Mouse (Mus musculus) gastrocnemius, postnatal 36 days (tissue): ENCODE measurements around the gene B4galt7. TPM values are rescaled to one million over a fixed set of nuclear protein-coding genes. Genes with fewer than 3 reads are reported as not detected.
"Not testable (repeated sequence)": the region's sequence is repeated elsewhere in the genome, so short reads cannot be mapped to it uniquely, and the experiment has no call there.

ENCODE experiments used
- DNase-seq, 2 experiments: peaks; one replicate each; pipeline ENCODE4 v3.0.0; 2022
- intact Hi-C: fragments of 180-260 bp; cut with DNase I; formaldehyde crosslinking; loops from one replicate; pipeline ENCODE4 v1.15.1; 2025
- long read RNA-seq, 2 experiments: library from polyadenylated mRNA; stranded (forward); transcript quantifications; one replicate each; pipeline ENCODE4 v2.0.0; 2021
- total RNA-seq, 2 experiments: library from RNA; stranded (reverse); gene quantifications; 2 replicates each; pipeline ENCODE4 v1.2.3; 2021

The B4galt7 gene
- 1 to 10 TPM; 4.3 to 6.5 TPM for total RNA-seq
- long read RNA-seq, experiment 1, partial matches to known transcripts: 0 of 6 reads
- long read RNA-seq, experiment 1, other reads (novel, unspliced or antisense): 3 of 6 reads
- long read RNA-seq, experiment 2, partial matches to known transcripts: 0 of 13 reads
- long read RNA-seq, experiment 2, other reads (novel, unspliced or antisense): 10 of 13 reads

GRCm38 (mm10) chr13:55599566-55600540, at the start of gene B4galt7:
Gene B4galt7, plus strand, starts transcription at chr13:55599896.
- intact Hi-C loops: loop anchor here (5.0 kb wide), 1 partner anchor 127 kb away; the partner anchor contains the start of gene Pcbd2
- DNase-seq: peak; percentile 82 to 87

DNA sequence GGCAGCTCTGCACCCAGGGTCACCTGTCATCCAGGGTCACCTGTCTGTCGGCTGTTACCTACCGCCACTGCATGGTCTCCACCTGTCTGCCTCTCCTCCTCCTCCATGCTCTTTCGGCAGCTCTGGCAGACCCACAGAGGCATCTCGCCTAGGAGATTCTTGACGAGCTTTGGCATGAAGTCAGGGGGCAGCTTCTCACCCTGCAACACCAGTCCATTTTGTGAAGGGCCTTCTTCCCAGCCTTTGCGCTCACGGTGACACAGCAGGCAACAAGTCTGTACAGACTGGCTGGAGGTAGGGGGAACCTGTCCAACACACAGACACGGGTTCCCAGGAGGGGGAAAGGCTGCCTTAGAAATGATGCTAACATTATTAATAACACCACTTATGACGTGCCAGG, 43.8 kb upstream of the B4galt7 start:
- intact Hi-C loops: no loop called here
- DNase-seq: no peak

DNA sequence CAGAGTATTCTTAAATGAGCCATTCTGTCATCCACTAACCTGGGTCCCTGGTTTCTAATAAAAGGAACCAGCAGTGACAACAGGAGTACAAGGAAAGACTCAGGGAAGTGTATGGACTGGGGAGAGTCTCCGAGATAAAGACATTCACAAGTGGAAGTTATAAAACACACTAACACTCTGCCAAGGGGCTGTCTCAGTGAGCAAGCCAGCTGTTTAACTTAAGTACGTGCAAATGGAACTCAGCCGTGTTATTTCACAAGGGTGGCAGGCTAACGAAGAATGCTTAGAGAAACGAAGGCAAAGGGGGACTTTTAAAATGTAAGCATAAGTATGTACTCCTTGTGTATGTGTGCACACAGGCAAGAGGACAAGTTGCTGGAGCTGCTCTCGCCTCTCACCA, 42.2 kb upstream of the B4galt7 start:
- intact Hi-C loops: no loop called here
- DNase-seq: no peak

DNA sequence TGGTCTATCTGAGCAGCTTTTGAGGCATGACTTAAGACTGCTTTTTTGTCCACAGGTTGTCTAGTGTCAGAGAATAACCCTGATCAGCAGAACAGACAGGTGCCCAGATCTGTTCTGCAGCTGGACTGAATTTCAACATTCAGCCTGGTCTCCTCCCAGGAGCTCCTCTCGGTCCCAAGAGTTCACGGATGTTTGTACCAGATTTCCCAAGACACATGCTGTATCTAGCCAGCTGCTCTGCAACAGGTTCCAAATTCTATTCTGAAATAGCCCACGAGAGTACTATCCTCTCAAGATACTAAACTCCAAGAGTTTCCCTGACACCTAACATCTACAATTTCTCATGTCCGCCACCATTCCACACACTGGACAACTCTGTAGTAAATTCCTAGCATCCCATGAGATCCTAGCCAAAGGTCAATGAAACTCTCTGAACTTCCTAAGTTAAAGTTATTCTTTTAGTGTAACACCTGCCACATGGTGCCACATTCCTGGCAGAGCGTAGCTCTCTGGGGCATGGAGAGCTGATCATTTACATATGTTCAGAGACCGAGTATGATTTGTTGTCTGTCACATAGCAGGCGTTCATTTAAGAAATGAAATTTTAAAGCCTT, 36.3 kb upstream of the B4galt7 start:
- no peak for DNase-seq
- intact Hi-C loops: no loop called here

- intact Hi-C loops: no loop called here
- no peak for DNase-seq
Measured at GRCm38 (mm10) chr13:55567001-55567400, 32.7 kb upstream of the B4galt7 start.

- intact Hi-C loops: no loop called here
- DNase-seq: no peak
Measured at GRCm38 (mm10) chr13:55567949-55568348, 31.7 kb upstream of the B4galt7 start.

GRCm38 (mm10) chr13:55568524-55568923, 31.2 kb upstream of the B4galt7 start:
- DNase-seq, intact Hi-C loops: not testable (repeated sequence)

- intact Hi-C loops: no loop called here
- DNase-seq: no peak
Measured at GRCm38 (mm10) chr13:55569726-55570285, 29.9 kb upstream of the B4galt7 start.

DNA sequence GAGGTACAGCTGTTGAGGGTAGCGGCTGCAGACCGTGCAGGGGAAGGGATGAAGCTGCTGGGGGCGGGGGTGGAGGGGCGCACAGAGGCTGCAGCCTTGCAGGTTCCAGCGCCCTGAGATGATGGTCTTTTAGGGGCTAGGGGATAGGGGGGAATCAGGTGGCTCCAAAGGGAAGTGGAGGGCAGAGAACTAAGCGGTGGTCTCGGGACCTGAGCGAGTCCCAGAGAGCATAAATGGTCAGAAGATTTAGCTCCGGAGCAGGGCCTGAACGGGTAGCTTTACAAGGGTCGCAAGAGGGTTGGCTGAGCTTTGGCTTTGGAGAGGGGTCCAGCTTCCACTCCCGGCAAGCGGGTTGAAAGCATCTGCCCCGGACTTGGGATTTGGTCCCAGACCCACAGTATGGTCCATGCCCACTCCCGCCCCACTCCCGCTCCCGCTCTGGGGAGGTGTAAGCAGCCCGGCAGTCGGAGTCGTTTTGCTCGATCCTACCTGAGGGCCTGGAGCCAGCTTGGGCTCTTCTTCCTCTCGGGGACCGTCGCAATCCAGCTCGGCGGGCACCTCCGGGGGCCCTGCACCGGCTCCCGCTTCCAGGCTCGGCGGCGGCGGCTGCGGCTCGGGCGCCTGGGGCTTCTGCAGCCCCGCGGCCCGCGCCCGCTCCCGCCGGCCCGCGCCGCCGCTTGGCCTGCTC, 29.3 kb upstream of the B4galt7 start:
- peak in 1 of 2 experiments; percentile 40 for DNase-seq
- intact Hi-C loops: no loop called here

GRCm38 (mm10) chr13:55571027-55571751, 28.5 kb upstream of the B4galt7 start, which contains the start of gene Fam193b:
Gene Fam193b, minus strand, starts transcription at chr13:55571120.
- intact Hi-C loops: no loop called here
- DNase-seq: peak; percentile 92 to 94

GRCm38 (mm10) chr13:55571977-55572376, 27.7 kb upstream of the B4galt7 start:
- DNase-seq: no peak
- intact Hi-C loops: no loop called here

DNA sequence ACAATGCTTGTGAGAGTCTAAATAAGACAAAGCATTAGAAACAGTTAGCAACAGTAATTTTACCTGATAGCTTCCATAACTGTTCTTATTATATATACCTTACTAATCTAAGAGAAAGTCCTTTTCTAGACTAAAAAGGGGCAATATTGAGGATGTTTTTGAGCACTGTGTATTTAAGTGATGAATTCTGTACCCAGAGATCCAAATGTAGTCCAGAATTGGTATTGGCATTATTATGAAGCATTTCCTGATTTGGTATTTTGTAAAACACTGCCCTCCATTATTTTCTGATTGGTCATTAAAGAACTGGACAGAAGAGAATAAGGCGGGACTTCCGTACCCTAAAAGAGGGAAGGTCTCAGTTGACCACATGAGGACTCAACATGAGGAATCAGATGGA, 26.3 kb upstream of the B4galt7 start, which contains the start of gene Tmed9:
Gene Tmed9, plus strand, starts transcription at position 301 of the 400 bp plus-strand sequence.
- intact Hi-C loops: no loop called here
- DNase-seq: no peak

DNA sequence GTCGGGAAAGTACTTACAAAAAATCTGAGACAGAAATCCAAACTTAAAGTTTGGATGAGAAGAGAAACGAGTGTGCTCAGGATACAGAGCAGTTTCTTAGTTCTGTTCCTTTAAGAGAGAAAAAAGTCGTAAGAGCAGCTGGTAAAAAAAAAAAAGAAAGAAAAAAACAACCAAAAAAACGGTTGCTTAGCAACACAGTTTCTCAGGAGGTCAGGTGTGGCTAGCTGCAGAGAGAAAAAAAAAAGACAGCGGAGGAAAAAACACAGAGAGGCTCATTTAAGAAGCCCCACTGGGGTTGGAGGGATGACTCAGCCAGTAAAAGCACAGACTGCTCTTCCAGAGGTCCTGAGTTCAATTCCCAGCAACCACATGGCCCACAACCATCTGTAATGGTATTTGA, 25.4 kb upstream of the B4galt7 start:
- intact Hi-C loops: no loop called here
- no peak for DNase-seq

- intact Hi-C loops: loop anchor here (5.0 kb wide), 1 partner anchor 34 kb away; no protein-coding TSS in a partner anchor
- no peak for DNase-seq
Measured at GRCm38 (mm10) chr13:55575932-55576331, 23.8 kb upstream of the B4galt7 start.

DNA sequence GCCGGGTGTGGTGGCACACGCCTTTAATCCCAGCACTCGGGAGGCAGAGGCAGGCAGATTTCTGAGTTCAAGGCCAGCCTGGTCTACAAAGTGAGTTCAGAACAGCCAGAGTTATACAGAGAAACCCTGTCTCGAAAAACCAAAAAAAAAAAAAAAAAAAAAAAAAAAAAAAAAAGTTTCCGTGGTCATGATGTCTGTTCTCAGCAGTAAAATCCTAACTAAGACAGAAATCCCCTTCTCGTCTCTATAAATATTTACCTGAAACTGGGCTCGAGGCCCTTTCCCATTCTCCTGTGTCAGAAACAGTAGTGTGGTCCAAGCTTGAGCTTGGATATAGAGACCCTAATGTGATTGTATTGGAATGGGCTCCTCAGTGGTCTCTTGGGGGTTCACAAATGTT, 22.8 kb upstream of the B4galt7 start:
- DNase-seq: not testable (repeated sequence)
- intact Hi-C loops: loop anchor here (5.0 kb wide), 1 partner anchor 35 kb away; no protein-coding TSS in a partner anchor

DNA sequence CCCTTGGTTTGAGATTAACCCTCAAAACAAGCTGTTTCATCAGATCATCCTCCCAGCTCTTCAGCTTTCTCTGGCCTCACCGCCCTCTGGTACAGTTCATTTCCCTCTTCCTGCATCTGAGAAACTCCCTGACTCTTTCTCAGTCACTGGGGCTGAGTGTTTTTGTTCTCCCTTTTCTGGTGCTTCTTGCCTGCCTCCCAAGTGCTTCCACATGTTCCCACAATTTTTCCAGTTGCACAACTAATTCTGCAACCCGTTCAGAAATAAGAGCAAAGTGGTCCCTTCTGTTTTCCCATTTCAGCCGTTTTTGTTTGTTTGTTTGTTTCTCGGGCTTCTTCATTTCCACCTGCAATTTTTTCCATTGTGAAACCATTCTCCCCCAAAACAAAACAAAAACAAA, 21.6 kb upstream of the B4galt7 start:
- intact Hi-C loops: loop anchor here (5.0 kb wide), 1 partner anchor 36 kb away; no protein-coding TSS in a partner anchor
- DNase-seq: no peak

GRCm38 (mm10) chr13:55591961-55592490, 7.7 kb upstream of the B4galt7 start:
- intact Hi-C loops: no loop called here
- DNase-seq: no peak

DNA sequence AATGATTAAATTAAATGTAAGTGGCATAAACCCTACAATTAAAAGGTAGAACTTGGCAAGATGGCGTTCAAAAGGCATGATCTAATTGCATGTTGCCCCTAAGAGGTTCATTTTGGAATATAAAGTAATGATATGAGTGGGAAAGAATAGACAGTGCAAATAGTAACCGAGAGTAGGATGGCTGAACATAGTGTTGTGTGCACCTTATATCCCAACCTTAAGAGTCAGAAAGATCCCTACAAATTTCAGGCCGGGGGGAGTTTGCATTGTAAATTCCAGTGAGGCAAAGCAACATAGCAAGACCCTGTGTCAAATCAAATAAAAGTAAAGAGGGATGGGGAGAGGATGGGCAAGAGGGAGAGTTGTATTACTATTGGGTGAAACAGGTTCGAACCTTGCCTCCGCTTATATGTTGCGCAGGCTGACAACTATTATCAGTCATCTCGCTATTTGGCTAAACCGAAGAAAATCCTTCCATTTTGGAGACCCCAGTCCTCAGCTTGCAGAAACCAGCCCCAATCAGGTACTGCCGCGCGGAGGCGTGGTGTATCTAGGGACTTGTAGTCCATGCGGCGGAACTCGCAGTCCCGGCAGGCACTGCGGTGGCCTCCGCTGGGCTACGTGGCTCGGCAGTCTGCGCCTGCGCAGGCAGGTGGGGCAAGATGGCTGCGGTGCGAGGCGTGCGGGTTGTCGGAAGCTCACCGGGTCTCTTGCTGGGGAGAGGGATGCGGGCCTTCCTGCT, 7.0 kb upstream of the B4galt7 start:
- peak; percentile 91 to 94 for DNase-seq
- intact Hi-C loops: no loop called here
